Mouse (Mus musculus) embryonic facial prominence, embryonic 13.5 days (tissue): ENCODE results near the gene Ttc33. TPM values are rescaled to one million over a fixed set of nuclear protein-coding genes. Genes with fewer than 3 reads are reported as not detected.

ENCODE experiments used
- polyA plus RNA-seq: library from polyadenylated mRNA; unstranded; fragments of >200 nt; fragmentation: Nextera tagmentation; extraction: Ambion mirVana; gene quantifications from 2 replicates; pipeline ENCODE4 v1.2.1, GENCODE M21; 2015

Ttc33 gene
- polyA plus RNA-seq, 1 experiment from 2014 or later = 40.5 TPM

Other genes starting within 250 kb of the Ttc33 start
- not detected in 2 replicates for gene C7, start 121.8 kb upstream of the Ttc33 start, polyA plus RNA-seq
- gene Card6, start 77.0 kb upstream of the Ttc33 start, polyA plus RNA-seq = 0.77 and 1.3 TPM in 2 replicates
- 596 and 689 TPM in 2 replicates for gene Rpl37, start 68.9 kb upstream of the Ttc33 start, polyA plus RNA-seq
- gene Prkaa1, start 41.7 kb upstream of the Ttc33 start, polyA plus RNA-seq = 16.6 and 18.7 TPM in 2 replicates
- gene Ptger4, start 58.7 kb downstream of the Ttc33 start, polyA plus RNA-seq = 4.6 and 5.0 TPM in 2 replicates